Mouse (Mus musculus): ENCODE results near the gene Itgb4. TPM values are rescaled to one million over a fixed set of nuclear protein-coding genes. Genes with fewer than 3 reads are reported as not detected.

Itgb4 gene
- total RNA-seq, 2 experiments from 2014 or later = 4.7 to 4.8 TPM

DNA sequence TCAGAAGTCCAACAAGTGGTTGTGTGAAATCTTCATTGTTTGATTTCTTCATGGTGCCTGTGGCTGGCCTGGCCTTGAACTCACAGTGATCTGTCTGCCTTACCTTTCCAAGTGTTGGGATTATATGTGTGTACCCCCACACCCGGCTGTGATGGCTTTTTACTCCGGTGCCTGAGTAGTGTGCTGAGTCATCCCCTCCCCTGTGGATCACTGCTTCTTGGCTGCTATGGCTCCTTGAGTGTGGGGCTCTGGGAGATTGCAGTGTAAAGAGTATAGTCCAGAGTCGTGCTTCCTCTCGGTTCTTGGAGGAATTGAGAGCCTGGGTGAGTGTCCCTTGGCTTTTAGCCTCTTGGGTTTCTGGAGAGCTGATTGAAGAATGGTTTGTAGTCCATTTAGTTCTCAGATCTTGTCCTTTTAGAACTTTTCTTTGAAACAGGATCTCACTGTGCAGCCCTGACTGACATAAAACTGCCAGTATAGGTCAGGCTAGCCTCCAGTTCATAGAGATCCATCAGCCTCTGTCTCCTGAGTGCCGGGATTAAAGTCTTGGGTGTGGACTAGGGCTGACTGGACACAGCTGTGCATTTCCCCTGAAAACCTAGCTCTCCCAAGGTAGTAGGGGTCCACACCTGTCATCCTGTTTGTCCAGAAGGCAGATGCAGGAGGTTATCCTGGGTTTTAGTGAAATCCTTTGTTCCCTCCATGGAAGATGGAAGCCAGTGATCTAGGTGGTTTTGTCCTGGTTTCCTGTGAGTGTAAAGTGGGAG is 68.0 kb downstream of the Itgb4 start:
- intact Hi-C loops (cut with DNase I) = no loop called here
- no peak for DNase-seq (ENCODE audit: extremely low spot score in 1 of 2, low spot score in 2 of 2)

GRCm38 (mm10) chr11:116043286-116043685 is 68.8 kb downstream of the Itgb4 start:
- intact Hi-C loops (cut with DNase I) = no loop called here

GRCm38 (mm10) chr11:116045173-116045572 is 70.7 kb downstream of the Itgb4 start:
- intact Hi-C loops (cut with DNase I) = no loop called here
- DNase-seq (ENCODE audit: extremely low spot score in 1 of 2, low spot score in 2 of 2) = no peak

More at GRCm38 (mm10) chr11:116043286-116043685, 68.8 kb downstream of the Itgb4 start:
- no peak for DNase-seq (ENCODE audit: extremely low spot score in 1 of 2, low spot score in 2 of 2)

GRCm38 (mm10) chr11:116049610-116050009 is 75.1 kb downstream of the Itgb4 start:
- intact Hi-C loops (cut with DNase I) = no loop called here
- DNase-seq (ENCODE audit: extremely low spot score in 1 of 2, low spot score in 2 of 2) = no peak

DNA sequence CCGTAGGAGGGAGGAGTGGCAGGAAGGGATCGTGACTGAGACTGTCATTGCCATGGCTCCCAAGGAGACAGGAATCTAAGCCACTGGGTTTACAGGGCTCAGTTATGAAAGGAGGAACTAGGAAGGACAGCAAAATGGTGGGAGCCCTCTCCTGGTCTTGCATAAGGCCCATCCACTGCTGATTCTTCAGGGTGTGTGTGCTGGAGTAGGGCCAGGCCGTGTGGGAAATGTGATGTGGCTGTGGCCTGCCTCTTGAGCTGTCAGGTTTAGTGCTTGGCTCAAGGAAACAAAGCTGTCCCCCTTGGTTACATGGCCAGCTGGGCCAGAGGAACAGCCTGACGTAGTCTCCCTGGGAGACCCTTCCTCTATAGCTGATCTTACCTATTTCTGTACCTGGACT is 75.7 kb downstream of the Itgb4 start:
- intact Hi-C loops (cut with DNase I) = no loop called here
- DNase-seq (ENCODE audit: extremely low spot score in 1 of 2, low spot score in 2 of 2) = no peak

DNA sequence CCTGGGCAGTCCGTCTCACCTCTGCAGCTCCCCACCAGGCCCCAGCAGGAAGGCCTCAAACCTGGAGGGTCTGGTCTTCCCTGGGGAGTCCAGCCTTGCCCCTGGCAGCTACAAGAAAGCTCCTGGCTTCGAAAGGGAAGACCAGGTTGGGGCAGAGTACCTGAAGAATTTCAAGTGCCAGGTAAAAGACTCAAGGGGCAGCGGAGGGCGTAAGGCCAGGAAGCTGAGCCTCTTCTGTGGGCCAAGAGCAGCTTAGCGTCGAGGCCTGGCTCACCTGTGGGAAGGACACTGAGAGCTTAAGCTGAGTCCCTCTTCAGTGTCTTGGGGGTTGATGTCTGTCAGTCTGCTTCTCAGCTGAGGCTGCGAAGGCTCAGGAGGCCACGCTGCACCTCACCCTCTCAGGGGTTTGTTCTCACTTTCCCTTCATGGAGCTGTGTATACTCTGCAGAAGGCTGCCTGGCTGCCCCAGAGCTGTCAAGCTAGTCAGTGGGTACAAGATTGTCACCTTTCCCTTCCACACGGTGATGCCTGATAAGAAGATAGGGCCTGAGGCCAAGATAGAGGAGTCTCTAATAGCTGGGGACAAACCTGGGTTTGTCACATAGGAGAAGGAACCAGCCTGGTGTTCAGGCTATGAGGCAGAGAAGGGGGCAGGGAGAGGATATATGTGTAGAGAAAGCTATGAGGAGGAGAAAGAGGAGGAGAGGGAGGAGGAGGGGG is 79.2 kb downstream of the Itgb4 start:
- intact Hi-C loops (cut with DNase I) = no loop called here
- DNase-seq (ENCODE audit: extremely low spot score in 1 of 2, low spot score in 2 of 2) = no peak

- no peak for DNase-seq (ENCODE audit: extremely low spot score in 1 of 2, low spot score in 2 of 2)
- intact Hi-C loops (cut with DNase I) = no loop called here
Measured at GRCm38 (mm10) chr11:116055873-116056272, 81.4 kb downstream of the Itgb4 start.

DNA sequence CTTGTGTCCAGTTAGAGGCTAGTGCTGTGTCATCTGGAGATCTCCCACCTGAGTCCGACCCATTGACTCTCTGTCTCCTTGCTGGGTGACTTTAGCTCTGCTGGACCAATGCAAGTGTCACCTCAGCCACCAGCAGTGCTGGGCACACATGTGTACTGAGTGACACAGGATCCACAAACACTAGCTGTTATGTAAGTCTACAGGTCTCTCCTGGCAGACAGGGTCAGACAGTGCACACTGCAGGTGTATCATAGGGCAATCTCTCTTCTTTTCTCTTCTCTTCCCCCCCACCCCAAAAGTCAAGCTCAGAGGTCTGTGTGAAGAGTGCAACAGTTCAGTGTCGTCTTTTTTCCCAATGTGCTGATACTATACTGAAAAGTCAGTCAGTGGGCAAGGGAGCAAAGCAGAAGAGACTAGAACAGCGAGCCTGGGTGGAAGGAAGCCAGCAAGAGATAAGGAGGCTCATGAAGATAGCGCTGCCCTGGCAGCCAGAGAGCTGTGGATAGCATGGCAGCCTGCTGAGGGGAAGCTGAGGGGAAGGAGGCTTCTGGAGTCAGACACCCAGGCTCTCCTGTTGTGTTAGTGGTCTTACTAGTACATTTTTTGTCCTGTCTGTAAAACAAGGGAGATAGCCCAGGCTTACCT is 82.8 kb downstream of the Itgb4 start:
- intact Hi-C loops (cut with DNase I) = no loop called here
- DNase-seq (ENCODE audit: extremely low spot score in 1 of 2, low spot score in 2 of 2) = no peak

Other genes starting within 250 kb of the Itgb4 start
- gene Tmem94, start 209.3 kb upstream of the Itgb4 start, total RNA-seq (2021) = 10 to 100 TPM; 37.7 to 40.0 TPM
- gene Caskin2, start 161.1 kb upstream of the Itgb4 start, total RNA-seq (2021) = 10 to 100 TPM; 15.7 to 17.7 TPM
- 10 to 100 TPM; 13.9 to 14.2 TPM for gene Tsen54, start 160.0 kb upstream of the Itgb4 start, total RNA-seq (2021)
- gene Llgl2, start 150.7 kb upstream of the Itgb4 start, total RNA-seq (2021) = 1 to 10 TPM in 1 of 2 experiments, under 1 TPM in 1; 0.63 to 1.6 TPM
- under 1 TPM; 0.17 to 0.93 TPM for gene Myo15b, start 116.3 kb upstream of the Itgb4 start, total RNA-seq (2021)
- under 1 TPM in 1 of 2 experiments, not detected in 1; 0.41 TPM for gene Smim5, start 74.7 kb upstream of the Itgb4 start, total RNA-seq (2021)
- gene Smim6, start 62.7 kb upstream of the Itgb4 start, total RNA-seq (2021) = not detected
- 10 to 100 TPM; 55.3 to 60.9 TPM for gene Sap30bp, start 41.4 kb upstream of the Itgb4 start, total RNA-seq (2021)
- 10 to 100 TPM; 17.1 to 20.9 TPM for gene Recql5, start 41.2 kb upstream of the Itgb4 start, total RNA-seq (2021)
- 10 to 100 TPM; 25.6 to 28.1 TPM for gene Galk1, start 38.0 kb downstream of the Itgb4 start, total RNA-seq (2021)
- 100 to 1,000 TPM; 320 to 336 TPM for gene H3f3b, start 53.3 kb downstream of the Itgb4 start, total RNA-seq (2021)
- gene Unk, start 55.6 kb downstream of the Itgb4 start, total RNA-seq (2021) = 10 to 100 TPM; 24.8 to 25.8 TPM
- 1 to 10 TPM in 1 of 2 experiments, under 1 TPM in 1; 0.63 to 1.2 TPM for gene Unc13d, start 103.3 kb downstream of the Itgb4 start, total RNA-seq (2021)
- 100 to 1,000 TPM; 229 to 234 TPM for gene Wbp2, start 112.3 kb downstream of the Itgb4 start, total RNA-seq (2021)
- 1 to 10 TPM; 6.2 to 7.9 TPM for gene Trim47, start 152.5 kb downstream of the Itgb4 start, total RNA-seq (2021)
- gene Trim65, start 156.4 kb downstream of the Itgb4 start, total RNA-seq (2021) = 1 to 10 TPM; 6.2 to 6.6 TPM
- 10 to 100 TPM; 52.2 to 54.6 TPM for gene Mrpl38, start 164.2 kb downstream of the Itgb4 start, total RNA-seq (2021)
- 100 to 1,000 TPM in 1 of 2 experiments, 10 to 100 TPM in 1; 96.2 to 100 TPM for gene Fbf1, start 193.5 kb downstream of the Itgb4 start, total RNA-seq (2021)
- 10 to 100 TPM; 44.8 to 50.9 TPM for gene Ten1, start 224.1 kb downstream of the Itgb4 start, total RNA-seq (2021)
- gene Acox1, start 224.3 kb downstream of the Itgb4 start, total RNA-seq (2021) = 100 to 1,000 TPM; 110 to 118 TPM

Data from left cerebral cortex, postnatal 10 days (tissue).